Mouse (Mus musculus) spleen, adult 10 weeks (tissue): ENCODE results near the gene Nfasc. TPM values are rescaled to one million over a fixed set of nuclear protein-coding genes. Genes with fewer than 3 reads are reported as not detected.

ENCODE experiments used
- polyA plus RNA-seq: library from polyadenylated mRNA; stranded (reverse); fragments of 350-450 nt; fragmentation: Illumina TruSeq; extraction: RNeasy Lipid Tissue Mini Kit (QIAGEN cat#74804); gene quantifications from one replicate; pipeline ENCODE4 v1.2.3, GENCODE M21; 2015; ENCODE audit warnings: low replicate concordance; ENCODE audit not compliant: insufficient read depth

The Nfasc gene
- polyA plus RNA-seq = 6.3 TPM

GRCm38 (mm10) chr1:132741175-132741997, at the start of gene Nfasc:
TSS of gene Nfasc (minus strand) at chr1:132741797.

GRCm38 (mm10) chr1:132542762-132543306, 198.8 kb downstream of the Nfasc start, which contains the start of gene Cntn2:
TSS of gene Cntn2 (minus strand) at chr1:132543256.

Other genes starting within 250 kb of the Nfasc start
- 15.1 TPM for gene Tmem81, start 235.6 kb downstream of the Nfasc start, polyA plus RNA-seq
- not detected for gene Cntn2, start 198.5 kb downstream of the Nfasc start, polyA plus RNA-seq
- not detected for gene Lrrn2, start 138.5 kb upstream of the Nfasc start, polyA plus RNA-seq